Mouse (Mus musculus) small intestine, adult 2 months (tissue): ENCODE results near the gene Bcr.

Experiments used
- CTCF ChIP-seq: fragments of 200-500 bp; IDR thresholded peaks from 2 replicates; pipeline ENCODE4 v1.5.1; 2012; ENCODE audit warnings: low read depth, mild to moderate bottlenecking, control low read depth, inconsistent platforms, low read length, moderate library complexity, mixed read lengths; ENCODE audit not compliant: insufficient replicate concordance, insufficient read length; ENCODE audit errors: extremely low read depth
- POLR2A ChIP-seq: fragments of 200-500 bp; IDR thresholded peaks from 2 replicates; pipeline ENCODE4 v1.6.1; 2012; ENCODE audit warnings: low read depth, mild to moderate bottlenecking, control low read depth, inconsistent platforms, low read length, moderate library complexity

DNA sequence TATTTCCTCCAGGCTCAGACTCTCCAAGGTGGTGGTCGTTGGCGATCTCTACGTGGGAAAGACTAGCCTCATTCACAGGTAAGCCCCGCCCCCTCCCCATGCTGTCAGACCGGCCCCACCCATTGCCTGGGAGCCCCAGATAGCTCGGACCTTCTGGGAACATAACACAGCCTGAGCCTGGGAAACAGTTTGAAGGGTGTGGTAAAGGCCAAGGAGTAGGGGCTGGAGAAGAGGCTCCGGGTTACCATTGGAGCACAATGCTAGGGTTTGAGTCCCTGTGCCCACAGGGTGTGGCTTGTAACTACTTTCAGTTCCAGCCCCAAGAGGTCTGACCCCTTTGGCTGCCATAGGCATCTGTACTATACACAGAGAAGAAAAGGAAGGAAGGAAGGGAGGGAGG, 15.9 kb upstream of the Bcr start:
- TF ChIP-seq CTCF (no peak), POLR2A (no peak)
